Mouse (Mus musculus): Measurements from ENCODE around the gene Casz1. TPM values are rescaled to one million over a fixed set of nuclear protein-coding genes. Genes with fewer than 3 reads are reported as not detected.

Gene Casz1
- polyA plus RNA-seq, 1 experiment = 1.3 TPM

DNA sequence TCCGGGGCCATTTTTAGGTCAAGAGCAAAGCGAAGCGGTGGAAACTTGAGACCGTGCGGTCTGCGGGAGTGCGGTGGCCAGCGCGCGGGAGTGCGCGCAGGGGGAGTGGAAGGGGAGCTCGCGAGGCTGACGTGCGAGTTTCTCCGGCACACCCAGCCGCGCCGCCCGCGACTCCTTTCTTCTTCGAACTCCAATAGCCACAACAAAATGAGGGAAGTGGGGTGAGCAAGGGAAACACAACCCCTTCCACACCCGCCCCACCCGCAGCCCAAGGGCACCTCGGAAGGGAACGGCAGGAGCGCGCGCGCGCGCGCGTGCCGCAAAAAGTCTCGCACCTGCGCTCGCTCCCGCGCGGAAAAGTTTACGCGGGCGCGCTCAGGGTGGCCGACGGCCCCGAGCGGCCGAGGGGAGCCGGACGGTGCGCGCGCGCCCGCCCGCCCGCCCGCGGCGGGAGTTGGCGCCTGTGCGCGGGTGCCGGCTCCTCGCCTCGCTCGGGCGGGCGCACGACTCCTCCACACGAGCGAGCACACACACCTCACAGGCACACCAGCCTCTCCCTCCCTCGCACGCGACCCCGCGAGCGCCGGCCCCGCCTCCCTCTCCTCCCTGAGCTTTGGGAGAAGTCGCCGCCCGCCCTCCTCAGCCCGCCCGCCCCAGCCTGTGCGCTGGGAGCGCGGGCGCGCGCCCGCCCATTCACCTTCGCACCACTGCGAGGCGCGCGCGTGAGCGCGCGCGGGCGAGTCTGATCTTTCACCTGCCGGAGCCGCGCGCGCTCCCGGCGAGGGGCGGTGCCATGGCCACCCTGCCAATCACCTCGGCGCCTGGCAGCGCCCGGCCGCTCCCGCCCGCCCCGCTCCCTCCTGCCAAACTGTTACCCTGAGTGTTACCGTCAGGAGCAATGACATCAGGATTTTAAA lies 96.3 kb downstream of the Casz1 start:
- Histone ChIP-seq H3K4me3 (ENCODE audit: insufficient read depth, low read length) (peak overlapping the region; percentile 61), H3K4me1 (ENCODE audit: control insufficient read depth, insufficient read depth, low read length) (no peaks in the 10 kb centered on the region), H3K27ac (ENCODE audit: insufficient read depth, low read depth, low read length) (no peak overlapping the region)
- no peak for TF ChIP-seq POLR2A (IDR thresholded peaks at IDR 0.05; ENCODE audit: borderline replicate concordance, low read depth, low read length)
- TF ChIP-seq CTCF (IDR thresholded peaks at IDR 0.05; ENCODE audit: low read depth, low read length) = no peak

DNA sequence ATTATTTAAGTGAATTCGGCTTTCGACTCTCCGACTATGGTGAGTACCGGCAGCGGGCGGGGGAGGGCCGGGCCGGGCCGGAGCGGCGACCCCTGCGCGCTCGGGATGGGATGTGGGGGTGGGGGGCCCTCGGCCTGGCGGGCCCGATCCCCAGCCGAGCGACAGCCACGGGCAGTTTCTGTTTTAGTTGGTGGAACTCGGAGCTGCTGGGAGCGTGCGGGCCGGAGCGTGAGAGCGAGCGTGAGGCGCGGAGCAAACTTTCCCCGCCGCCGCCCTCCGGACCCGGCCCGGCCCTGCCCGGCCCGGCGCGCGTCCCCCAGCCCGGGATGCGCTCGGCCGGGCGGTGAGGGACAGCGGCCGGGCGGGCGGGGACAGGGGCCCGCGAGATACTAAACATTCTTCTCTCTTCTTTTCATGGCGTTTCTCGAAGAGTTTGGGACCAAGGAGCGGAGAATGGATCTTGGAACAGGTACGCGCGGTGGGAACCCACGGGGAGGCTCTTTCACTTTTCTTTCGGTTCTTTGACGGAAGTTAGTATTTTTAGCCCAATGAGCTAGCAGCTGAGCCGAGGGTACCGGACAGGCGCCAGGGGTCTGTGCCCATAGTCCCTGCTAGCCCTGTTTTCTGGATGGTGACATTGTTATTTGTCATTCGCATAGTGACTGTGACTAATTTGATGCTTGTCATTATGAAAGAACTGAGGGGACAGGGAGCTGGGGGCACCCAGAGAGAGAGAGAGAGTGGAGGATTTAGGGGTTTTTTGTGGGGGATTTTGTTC lies 97.2 kb downstream of the Casz1 start:
- peak overlapping the region; percentile 61 for H3K4me3 ChIP-seq (ENCODE audit: insufficient read depth, low read length)
- no peaks in the 10 kb centered on the region for H3K4me1 ChIP-seq (ENCODE audit: control insufficient read depth, insufficient read depth, low read length)
- TF ChIP-seq POLR2A (IDR thresholded peaks at IDR 0.05; ENCODE audit: borderline replicate concordance, low read depth, low read length) (no peak), CTCF (IDR thresholded peaks at IDR 0.05; ENCODE audit: low read depth, low read length) (no peak)
- H3K27ac ChIP-seq (ENCODE audit: insufficient read depth, low read depth, low read length) = no peak overlapping the region

DNA sequence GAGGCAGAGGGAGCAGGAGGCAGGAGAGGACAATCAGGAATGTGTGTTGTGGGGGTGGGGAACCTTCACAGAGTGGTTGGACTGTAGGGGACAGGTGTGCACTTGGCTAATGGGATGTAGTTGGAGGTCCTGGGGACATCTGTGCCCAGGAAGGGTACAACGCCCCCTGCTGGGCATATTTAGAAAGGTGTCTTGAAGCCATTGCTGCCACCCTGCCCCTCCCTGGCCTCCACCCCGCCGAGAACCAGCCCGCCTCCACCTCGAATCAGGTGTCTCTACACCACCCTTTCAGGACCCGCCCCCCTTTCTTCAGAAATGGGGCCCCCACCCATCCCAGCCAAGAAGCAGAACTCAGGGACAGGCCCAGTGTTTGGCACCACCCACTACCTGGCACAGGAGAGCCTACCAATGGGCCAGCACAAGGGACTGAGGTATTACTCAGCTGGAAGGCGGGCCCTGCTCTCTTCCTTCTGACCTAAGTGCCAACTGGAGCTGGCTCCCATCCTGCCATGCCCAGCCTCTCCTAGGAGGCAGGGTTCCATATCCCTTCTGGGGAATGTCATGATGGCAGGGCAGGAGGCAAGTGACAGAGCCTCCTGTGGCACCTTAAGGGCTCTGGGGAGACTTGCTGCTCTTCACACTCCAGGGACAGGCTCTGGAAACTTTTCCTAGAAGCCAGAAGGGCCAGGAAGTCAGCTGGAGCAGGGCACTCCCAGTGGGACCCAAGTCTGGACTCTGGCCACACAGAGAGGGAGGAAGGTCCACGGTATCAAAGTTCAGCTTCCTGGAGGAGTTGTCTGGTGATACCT lies 98.9 kb downstream of the Casz1 start:
- TF ChIP-seq CTCF (IDR thresholded peaks at IDR 0.05; ENCODE audit: low read depth, low read length) (peak; percentile 83), POLR2A (IDR thresholded peaks at IDR 0.05; ENCODE audit: borderline replicate concordance, low read depth, low read length) (no peak)
- Histone ChIP-seq H3K4me1 (ENCODE audit: control insufficient read depth, insufficient read depth, low read length) (no peaks in the 10 kb centered on the region), H3K27ac (ENCODE audit: insufficient read depth, low read depth, low read length) (no peak overlapping the region), H3K4me3 (ENCODE audit: insufficient read depth, low read length) (no peak overlapping the region)

DNA sequence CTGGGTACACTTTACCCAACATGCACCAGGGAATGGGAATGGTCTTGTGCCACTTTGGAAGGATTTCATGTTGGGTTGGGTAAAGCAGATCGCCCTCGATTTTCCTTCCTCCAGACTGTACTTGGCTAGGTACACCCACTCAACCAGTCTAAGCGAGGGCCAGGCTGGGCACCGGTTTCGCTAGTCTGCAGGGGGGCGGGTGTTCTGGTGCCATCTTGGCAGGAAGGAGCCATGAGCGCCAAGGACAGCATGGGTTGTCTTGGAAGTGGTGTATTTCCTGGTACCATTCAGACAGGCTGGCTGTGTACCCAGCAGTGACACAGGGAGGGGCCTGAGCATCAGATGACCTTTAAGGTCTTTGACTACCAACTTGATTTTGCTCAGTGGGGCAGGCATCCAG lies 101.1 kb downstream of the Casz1 start:
- Histone ChIP-seq H3K4me3 (ENCODE audit: insufficient read depth, low read length) (no peak overlapping the region), H3K4me1 (ENCODE audit: control insufficient read depth, insufficient read depth, low read length) (no peaks in the 10 kb centered on the region), H3K27ac (ENCODE audit: insufficient read depth, low read depth, low read length) (no peak overlapping the region)
- TF ChIP-seq POLR2A (IDR thresholded peaks at IDR 0.05; ENCODE audit: borderline replicate concordance, low read depth, low read length) = no peak
- TF ChIP-seq CTCF (IDR thresholded peaks at IDR 0.05; ENCODE audit: low read depth, low read length) = no peak

DNA sequence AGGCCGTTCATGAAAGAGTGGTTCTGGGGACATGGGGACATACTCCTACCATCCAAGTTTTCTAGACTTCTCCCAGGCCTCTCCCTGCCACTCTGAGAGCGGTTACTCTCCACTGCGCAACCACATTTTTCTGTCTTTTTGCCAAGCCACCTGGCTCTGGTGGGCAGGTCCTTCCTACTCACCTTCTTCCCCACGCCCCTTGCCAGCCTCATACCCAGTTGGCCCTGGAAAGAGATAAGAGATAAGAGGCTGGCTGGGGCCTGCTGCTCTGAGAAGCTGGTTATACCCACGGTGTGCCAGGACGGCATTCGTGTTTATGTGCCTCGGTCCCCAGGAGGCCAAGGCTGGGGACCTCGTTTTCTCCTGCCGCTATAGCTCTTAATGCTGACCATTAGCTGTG lies 102.6 kb downstream of the Casz1 start:
- TF ChIP-seq POLR2A (IDR thresholded peaks at IDR 0.05; ENCODE audit: borderline replicate concordance, low read depth, low read length) = no peak
- TF ChIP-seq CTCF (IDR thresholded peaks at IDR 0.05; ENCODE audit: low read depth, low read length) = no peak
- Histone ChIP-seq H3K4me1 (ENCODE audit: control insufficient read depth, insufficient read depth, low read length) (no peaks in the 10 kb centered on the region), H3K4me3 (ENCODE audit: insufficient read depth, low read length) (no peak overlapping the region), H3K27ac (ENCODE audit: insufficient read depth, low read depth, low read length) (no peak overlapping the region)

DNA sequence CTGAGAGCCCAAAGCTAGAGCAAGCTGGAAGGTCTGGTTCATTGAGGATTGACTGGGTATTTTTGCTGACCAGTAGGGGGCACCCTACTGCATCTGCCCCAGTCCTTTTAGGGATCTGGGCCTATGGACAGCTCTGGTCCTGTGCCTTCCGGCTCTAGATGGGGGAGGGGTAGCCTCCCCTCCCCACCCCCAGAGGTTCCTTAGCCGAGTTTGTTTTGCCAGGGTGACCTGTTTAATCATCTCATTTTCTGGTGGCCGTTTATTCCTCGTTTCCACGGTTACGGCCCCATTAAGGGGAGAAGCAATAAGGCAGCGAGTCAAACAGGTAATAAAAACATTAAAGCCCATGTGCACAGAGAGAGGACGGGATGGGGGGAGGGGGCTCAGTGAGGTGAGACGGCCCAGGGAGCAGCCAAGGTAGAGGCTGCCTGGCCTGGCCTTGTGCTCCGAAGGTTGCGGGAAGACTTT lies 104.0 kb downstream of the Casz1 start:
- Histone ChIP-seq H3K27ac (ENCODE audit: insufficient read depth, low read depth, low read length) (no peak overlapping the region), H3K4me3 (ENCODE audit: insufficient read depth, low read length) (no peak overlapping the region), H3K4me1 (ENCODE audit: control insufficient read depth, insufficient read depth, low read length) (no peaks in the 10 kb centered on the region)
- TF ChIP-seq POLR2A (IDR thresholded peaks at IDR 0.05; ENCODE audit: borderline replicate concordance, low read depth, low read length) = no peak
- peak; percentile 83 for TF ChIP-seq CTCF (IDR thresholded peaks at IDR 0.05; ENCODE audit: low read depth, low read length)

DNA sequence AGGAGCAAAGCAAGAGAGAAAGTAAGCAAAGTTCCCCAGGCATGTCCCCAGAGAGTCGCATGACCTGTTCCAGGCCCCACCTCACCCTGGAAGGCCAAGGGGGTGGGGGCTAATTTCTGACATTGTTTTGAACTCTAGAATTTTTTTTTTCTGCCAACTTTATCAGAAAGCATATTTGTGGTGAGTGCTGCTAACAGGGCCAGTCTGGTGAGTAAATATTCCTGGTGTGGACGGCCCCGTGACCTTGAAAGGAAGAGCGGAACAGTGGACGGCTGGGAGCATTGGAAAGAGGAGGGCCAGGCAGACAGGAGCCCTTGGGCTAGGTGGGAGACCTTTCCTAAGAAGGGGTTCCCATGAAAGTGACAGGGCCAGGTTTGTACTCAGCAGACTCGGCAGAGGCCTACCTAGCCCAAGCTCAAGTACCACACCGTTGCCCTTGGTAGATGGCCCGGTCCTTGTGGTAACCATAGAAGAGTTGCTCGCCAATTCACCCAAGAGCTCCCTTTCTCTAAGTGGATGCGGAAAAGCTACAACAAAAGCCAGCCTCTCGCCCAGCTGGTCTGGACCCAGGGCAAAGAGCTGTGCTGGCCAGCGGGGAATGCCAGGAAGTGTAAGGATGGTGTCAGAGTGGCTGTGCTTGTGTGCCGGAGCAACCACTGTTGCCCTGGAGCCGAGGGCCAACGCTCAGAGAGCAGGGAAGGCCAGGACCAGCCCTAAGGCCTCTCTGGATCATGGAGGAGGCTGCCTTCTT lies 104.7 kb downstream of the Casz1 start:
- no peaks in the 10 kb centered on the region for H3K4me1 ChIP-seq (ENCODE audit: control insufficient read depth, insufficient read depth, low read length)
- TF ChIP-seq CTCF (IDR thresholded peaks at IDR 0.05; ENCODE audit: low read depth, low read length) = no peak
- TF ChIP-seq POLR2A (IDR thresholded peaks at IDR 0.05; ENCODE audit: borderline replicate concordance, low read depth, low read length) = no peak

DNA sequence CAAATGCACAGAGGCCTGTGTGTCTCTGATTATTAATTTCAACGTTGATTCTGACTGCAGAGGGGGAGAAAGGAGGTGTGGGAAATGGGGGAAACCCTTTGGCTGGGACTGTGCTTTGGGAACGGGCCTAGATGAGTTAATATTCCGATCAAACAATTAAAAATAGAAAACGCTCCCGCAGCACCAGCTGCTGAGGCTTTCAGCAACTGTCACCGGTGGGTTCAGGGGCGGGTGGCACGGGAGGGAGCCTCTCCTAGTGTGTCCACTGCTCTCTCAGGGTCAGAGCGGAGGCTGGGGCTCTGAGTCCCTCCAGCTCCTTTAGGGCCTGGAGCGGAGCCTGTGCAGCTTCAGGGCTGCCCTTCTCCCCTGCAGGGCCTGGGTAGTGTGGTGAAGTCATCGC lies 105.3 kb downstream of the Casz1 start:
- no peaks in the 10 kb centered on the region for H3K4me1 ChIP-seq (ENCODE audit: control insufficient read depth, insufficient read depth, low read length)
- H3K27ac ChIP-seq (ENCODE audit: insufficient read depth, low read depth, low read length) = no peak overlapping the region
- TF ChIP-seq CTCF (IDR thresholded peaks at IDR 0.05; ENCODE audit: low read depth, low read length) (no peak), POLR2A (IDR thresholded peaks at IDR 0.05; ENCODE audit: borderline replicate concordance, low read depth, low read length) (no peak)
- no peak overlapping the region for H3K4me3 ChIP-seq (ENCODE audit: insufficient read depth, low read length)

More for the DNA sequence above, 104.7 kb downstream of the Casz1 start:
- H3K27ac ChIP-seq (ENCODE audit: insufficient read depth, low read depth, low read length) = no peak overlapping the region
- no peak overlapping the region for H3K4me3 ChIP-seq (ENCODE audit: insufficient read depth, low read length)

DNA sequence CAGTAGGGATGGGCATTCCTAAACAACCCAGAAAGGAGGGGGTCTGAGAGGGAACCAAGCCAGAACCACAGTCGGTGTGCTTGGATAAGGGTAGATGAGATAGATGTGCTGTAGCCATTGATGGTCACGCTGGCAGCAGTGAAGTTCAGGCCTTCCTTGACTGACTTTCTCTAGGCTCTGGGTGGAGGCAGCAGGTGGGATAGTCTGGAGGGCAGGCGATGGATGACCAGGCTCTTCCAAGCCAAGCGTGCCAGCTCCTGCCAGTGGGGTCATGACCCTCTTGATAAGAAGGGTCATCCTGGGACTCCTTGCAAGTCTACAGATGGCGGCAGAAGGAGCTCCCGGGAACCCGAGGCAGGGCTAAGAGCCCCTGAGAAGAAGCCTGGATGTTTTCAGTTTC lies 107.9 kb downstream of the Casz1 start:
- no peaks in the 10 kb centered on the region for H3K4me1 ChIP-seq (ENCODE audit: control insufficient read depth, insufficient read depth, low read length)
- H3K4me3 ChIP-seq (ENCODE audit: insufficient read depth, low read length) = no peak overlapping the region
- no peak overlapping the region for H3K27ac ChIP-seq (ENCODE audit: insufficient read depth, low read depth, low read length)
- TF ChIP-seq POLR2A (IDR thresholded peaks at IDR 0.05; ENCODE audit: borderline replicate concordance, low read depth, low read length) (no peak), CTCF (IDR thresholded peaks at IDR 0.05; ENCODE audit: low read depth, low read length) (no peak)
